Mouse (Mus musculus) lung, embryonic 16.5 days (tissue): Measurements from ENCODE around the gene Galnt7. TPM values are rescaled to one million over a fixed set of nuclear protein-coding genes. Genes with fewer than 3 reads are reported as not detected.

Source experiments
- ATAC-seq: fragments of 200-750 bp; cut with Nextera tagmentation; 2 replicates; pipeline ENCODE4 v1.8.0; 2017; ENCODE audit warnings: low read depth, mild to moderate bottlenecking, moderate library complexity
- H3K27ac ChIP-seq: fragments of 300-500 bp; sonication (generic); 2 replicates; pipeline ENCODE4 v1.5.1; 2014; ENCODE audit warnings: mild to moderate bottlenecking, control low read depth, low read length
- H3K27me3 ChIP-seq: fragments of 300-500 bp; sonication (generic); 2 replicates; pipeline ENCODE4 v1.6.1; 2014; ENCODE audit warnings: low read depth, low read length, mixed read lengths; ENCODE audit not compliant: control insufficient read depth, insufficient read depth
- H3K36me3 ChIP-seq: fragments of 300-500 bp; sonication (generic); 2 replicates; pipeline ENCODE4 v1.6.1; 2014; ENCODE audit warnings: low read length; ENCODE audit not compliant: control insufficient read depth, insufficient read depth
- H3K4me1 ChIP-seq: fragments of 300-500 bp; sonication (generic); replicated peaks from 2 replicates; pipeline ENCODE4 v1.6.1; 2014; ENCODE audit warnings: low read length, mixed read lengths; ENCODE audit not compliant: control insufficient read depth, insufficient read depth
- H3K4me2 ChIP-seq: fragments of 300-500 bp; sonication (generic); 2 replicates; pipeline ENCODE4 v1.6.1; 2014; ENCODE audit warnings: low read depth, low read length, control low read depth
- H3K4me3 ChIP-seq: fragments of 300-500 bp; sonication (generic); 2 replicates; pipeline ENCODE4 v1.5.1; 2014; ENCODE audit warnings: mild to moderate bottlenecking, low read length, control low read depth
- H3K9ac ChIP-seq: fragments of 300-500 bp; sonication (generic); 2 replicates; pipeline ENCODE4 v1.6.1; 2014; ENCODE audit warnings: low read length, control low read depth
- H3K9me3 ChIP-seq: fragments of 300-500 bp; sonication (generic); 2 replicates; pipeline ENCODE4 v1.6.1; 2016; ENCODE audit warnings: low read length; ENCODE audit not compliant: control insufficient read depth
- WGBS: fragments of 180-500 bp; shearing (Covaris S2); extraction: QIAGEN DNeasy Blood & Tissue Kit; methylation state at CpG from one replicate; pipeline ENCODE4 v1.1.7; 2014; 5-methylcytosine and 5-hydroxymethylcytosine counted together
- polyA plus RNA-seq: library from polyadenylated mRNA; unstranded; fragments of >200 nt; fragmentation: Nextera tagmentation; extraction: Ambion mirVana; gene quantifications from 2 replicates; pipeline ENCODE4 v1.2.1, GENCODE M21; 2015

The Galnt7 gene
- polyA plus RNA-seq, 1 experiment from 2014 or later = 11.2 TPM

GRCm38 (mm10) chr8:57577301-57577700, 75.5 kb downstream of the Galnt7 start:
- no peaks in the 10 kb centered on the region for H3K27me3 ChIP-seq
- no peak overlapping the region for H3K9ac ChIP-seq
- ATAC-seq = no peak
- no peak overlapping the region for H3K4me3 ChIP-seq
- no peak overlapping the region for H3K4me2 ChIP-seq
- H3K36me3 ChIP-seq = no peaks in the 10 kb centered on the region
- H3K4me1 ChIP-seq = peaks cover 13% of the 10 kb centered on the region; the same call in 1 of the 2 replicates
- no peaks in the 10 kb centered on the region for H3K9me3 ChIP-seq
- no peak overlapping the region for H3K27ac ChIP-seq
- 79% methylated on average over 5 of the region's 5 CpGs for WGBS

GRCm38 (mm10) chr8:57576238-57576637, 76.6 kb downstream of the Galnt7 start:
- peak; percentile 75 for ATAC-seq
- Histone ChIP-seq H3K4me3 (no peak overlapping the region), H3K4me1 (peaks cover 13% of the 10 kb centered on the region; the same call in 1 of the 2 replicates), H3K27ac (no peak overlapping the region), H3K27me3 (no peaks in the 10 kb centered on the region), H3K4me2 (no peak overlapping the region), H3K9ac (no peak overlapping the region), H3K9me3 (no peaks in the 10 kb centered on the region), H3K36me3 (no peaks in the 10 kb centered on the region)
- WGBS = 34% methylated on average over 7 of the region's 7 CpGs

- Histone ChIP-seq H3K9ac (no peak overlapping the region), H3K36me3 (no peaks in the 10 kb centered on the region), H3K4me3 (no peak overlapping the region), H3K4me2 (no peak overlapping the region), H3K9me3 (no peaks in the 10 kb centered on the region), H3K4me1 (peaks cover 13% of the 10 kb centered on the region; the same call in 1 of the 2 replicates), H3K27me3 (no peaks in the 10 kb centered on the region), H3K27ac (no peak overlapping the region)
- ATAC-seq = no peak
- 85% methylated on average over 9 of the region's 9 CpGs for WGBS
Observed at GRCm38 (mm10) chr8:57575336-57575735, 77.5 kb downstream of the Galnt7 start.

GRCm38 (mm10) chr8:57574398-57574797, 78.4 kb downstream of the Galnt7 start:
- 14% methylated on average over 7 of the region's 7 CpGs for WGBS
- ATAC-seq = peak; percentile 76; the same call in 1 of the 2 replicates
- H3K4me2 ChIP-seq = no peak overlapping the region
- no peak overlapping the region for H3K4me3 ChIP-seq
- no peaks in the 10 kb centered on the region for H3K27me3 ChIP-seq
- peaks cover 13% of the 10 kb centered on the region; the same call in 1 of the 2 replicates for H3K4me1 ChIP-seq
- H3K27ac ChIP-seq = no peak overlapping the region
- no peak overlapping the region for H3K9ac ChIP-seq
- no peaks in the 10 kb centered on the region for H3K9me3 ChIP-seq
- H3K36me3 ChIP-seq = no peaks in the 10 kb centered on the region

- no peak overlapping the region for H3K4me2 ChIP-seq
- no peak overlapping the region for H3K9ac ChIP-seq
- 79% methylated on average over 6 of the region's 6 CpGs for WGBS
- H3K4me3 ChIP-seq = no peak overlapping the region
- ATAC-seq = no peak
- peaks cover 13% of the 10 kb centered on the region; the same call in 1 of the 2 replicates for H3K4me1 ChIP-seq
- no peak overlapping the region for H3K27ac ChIP-seq
- H3K36me3 ChIP-seq = no peaks in the 10 kb centered on the region
- no peaks in the 10 kb centered on the region for H3K9me3 ChIP-seq
- no peaks in the 10 kb centered on the region for H3K27me3 ChIP-seq
Observed at GRCm38 (mm10) chr8:57573844-57574243, 79.0 kb downstream of the Galnt7 start.

GRCm38 (mm10) chr8:57569886-57570285, 82.9 kb downstream of the Galnt7 start:
- ATAC-seq = no peak
- Histone ChIP-seq H3K9ac (no peak overlapping the region), H3K9me3 (no peaks in the 10 kb centered on the region), H3K4me2 (no peak overlapping the region), H3K27ac (no peak overlapping the region), H3K4me1 (0 out of 2 replicates have a peak, but pooled peaks cover 5% of the 10 kb centered on the region), H3K4me3 (no peak overlapping the region), H3K27me3 (no peaks in the 10 kb centered on the region), H3K36me3 (no peaks in the 10 kb centered on the region)
- WGBS = 63% methylated on average over 6 of the region's 6 CpGs

GRCm38 (mm10) chr8:57569400-57569795, 83.4 kb downstream of the Galnt7 start:
- WGBS = 52% methylated on average over 11 of the region's 11 CpGs
- no peak overlapping the region for H3K4me2 ChIP-seq
- H3K9ac ChIP-seq = no peak overlapping the region
- no peaks in the 10 kb centered on the region for H3K27me3 ChIP-seq
- no peak for ATAC-seq
- 0 out of 2 replicates have a peak, but pooled peaks cover 4% of the 10 kb centered on the region for H3K4me1 ChIP-seq
- no peaks in the 10 kb centered on the region for H3K36me3 ChIP-seq
- H3K9me3 ChIP-seq = no peaks in the 10 kb centered on the region
- H3K4me3 ChIP-seq = no peak overlapping the region
- no peak overlapping the region for H3K27ac ChIP-seq

GRCm38 (mm10) chr8:57568633-57569399, 84.0 kb downstream of the Galnt7 start:
- ATAC-seq = no peak
- WGBS = 75% methylated on average over 18 of the region's 18 CpGs
- no peak overlapping the region for H3K4me2 ChIP-seq
- H3K27me3 ChIP-seq = no peaks in the 10 kb centered on the region
- no peak overlapping the region for H3K4me3 ChIP-seq
- H3K9ac ChIP-seq = no peak overlapping the region
- H3K27ac ChIP-seq = no peak overlapping the region
- no peaks in the 10 kb centered on the region for H3K9me3 ChIP-seq
- 0 out of 2 replicates have a peak, but pooled peaks cover 4% of the 10 kb centered on the region for H3K4me1 ChIP-seq
- no peaks in the 10 kb centered on the region for H3K36me3 ChIP-seq

- no peak for ATAC-seq
- H3K36me3 ChIP-seq = no peaks in the 10 kb centered on the region
- 86% methylated on average over 7 of the region's 7 CpGs for WGBS
- no peaks in the 10 kb centered on the region for H3K27me3 ChIP-seq
- H3K9me3 ChIP-seq = no peaks in the 10 kb centered on the region
- H3K4me1 ChIP-seq = 0 out of 2 replicates have a peak, but pooled peaks cover 4% of the 10 kb centered on the region
- H3K27ac ChIP-seq = no peak overlapping the region
- H3K4me3 ChIP-seq = no peak overlapping the region
- no peak overlapping the region for H3K4me2 ChIP-seq
- H3K9ac ChIP-seq = no peak overlapping the region
Observed at GRCm38 (mm10) chr8:57567998-57568397, 84.8 kb downstream of the Galnt7 start.
